Comparison of ENCODE assay signal across 8 mouse cellular contexts in the genomic region with DNA sequence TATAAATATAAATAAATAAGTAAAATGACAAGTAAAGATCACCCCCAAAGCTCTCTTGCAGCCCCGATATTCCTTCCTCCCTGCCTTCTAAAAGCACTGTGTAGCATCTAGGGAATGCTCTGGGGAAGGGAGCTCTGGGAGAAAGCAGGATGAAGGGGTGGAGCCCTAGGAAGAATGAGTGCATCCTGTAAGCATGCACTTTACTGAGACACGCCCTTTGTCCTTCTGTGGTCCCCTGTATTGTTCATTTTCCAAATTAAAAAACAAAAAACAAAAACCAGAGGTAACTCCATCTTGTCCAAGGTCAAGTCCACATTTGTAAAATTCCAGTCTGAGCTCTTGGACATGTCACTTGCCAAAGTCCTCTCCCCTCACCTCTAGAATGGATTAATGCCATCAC. TPM values are rescaled to one million over a fixed set of nuclear protein-coding genes. Genes with fewer than 3 reads are reported as not detected.
DNase-seq lines count a peak whose midpoint lies in the region; ATAC-seq and TF ChIP-seq lines count a peak whose summit lies in the region.

No protein-coding gene starts in this region.

- TF ChIP-seq CTCF in MEL (IDR thresholded peaks at IDR 0.05 in 2 of 3, conservative IDR thresholded peaks at IDR 0.05 in 1 of 3; ENCODE audit: control insufficient read depth in 1 of 3, insufficient read depth in 1 of 3, low read depth in 2 of 3, low read length in 3 of 3, poor library complexity in 1 of 3, severe bottlenecking in 1 of 3) = no peak

- TF ChIP-seq EP300 in MEL (IDR thresholded peaks at IDR 0.05; ENCODE audit: low read depth in 1 of 2, low read length in 2 of 2) = no peak

- DNase-seq in heart, adult 11 months = no peak
- DNase-seq in MEL (ENCODE audit: low read depth, low spot score) = no peak
- no peak for DNase-seq in c-Kit-positive CD71-positive TER-119-positive erythroid progenitor cells, embryonic 14.5 days (ENCODE audit: low spot score)
- DNase-seq in embryo, embryonic 11 days = no peak
- DNase-seq in layer of hippocampus, postnatal 25 days (ENCODE audit: extremely low spot score in 1 of 2, low spot score in 1 of 2) = no peak

- peak overlapping the region; percentile 96 for H3K27ac ChIP-seq in heart, embryonic 15.5 days
- H3K27ac ChIP-seq in MEL (ENCODE audit: control insufficient read depth, low read depth, low read length) = no peak overlapping the region
- H3K27ac ChIP-seq in hindbrain, embryonic 12.5 days = no peak overlapping the region
- 0 out of 2 replicates have a peak overlapping the region, but pooled peaks have one; percentile 98 for H3K27ac ChIP-seq in midbrain, embryonic 12.5 days (replicated peaks)

- no peaks in the 10 kb centered on the region for H3K27me3 ChIP-seq in heart, embryonic 15.5 days
- H3K27me3 ChIP-seq in MEL (ENCODE audit: control insufficient read depth in 1 of 2, insufficient read depth in 2 of 2, low read length in 2 of 2) = no peaks in the 10 kb centered on the region
- H3K27me3 ChIP-seq in hindbrain, embryonic 12.5 days = no peaks in the 10 kb centered on the region
- no peaks in the 10 kb centered on the region for H3K27me3 ChIP-seq in midbrain, embryonic 12.5 days

- peaks cover 33% of the 10 kb centered on the region for H3K4me1 ChIP-seq in heart, embryonic 15.5 days (replicated peaks)
- H3K4me1 ChIP-seq in MEL (ENCODE audit: control insufficient read depth in 1 of 2, insufficient read depth in 2 of 2, low read length in 2 of 2) = peaks cover 2 to 13% of the 10 kb centered on the region in 2 experiments; a peak in 3 of 4 replicates
- peaks cover 21% of the 10 kb centered on the region for H3K4me1 ChIP-seq in hindbrain, embryonic 12.5 days
- H3K4me1 ChIP-seq in midbrain, embryonic 12.5 days = peaks cover 32% of the 10 kb centered on the region

- no peak for TF ChIP-seq POLR2A in MEL (IDR thresholded peaks at IDR 0.05; ENCODE audit: control insufficient read depth in 1 of 2, insufficient read depth in 1 of 2, low read depth in 1 of 2, low read length in 2 of 2, poor library complexity in 1 of 2)

- TF ChIP-seq RAD21 in MEL (IDR thresholded peaks at IDR 0.05; ENCODE audit: low read depth, low read length) = no peak

- no peaks in the 10 kb centered on the region for H3K9me3 ChIP-seq in heart, embryonic 15.5 days (replicated peaks)
- no peaks in the 10 kb centered on the region for H3K9me3 ChIP-seq in MEL (replicated peaks; ENCODE audit: insufficient read depth, low read length)
- H3K9me3 ChIP-seq in hindbrain, embryonic 12.5 days (replicated peaks) = no peaks in the 10 kb centered on the region
- H3K9me3 ChIP-seq in midbrain, embryonic 12.5 days = no peaks in the 10 kb centered on the region

- no peak for ATAC-seq in heart, embryonic 15.5 days (replicated peaks; ENCODE audit: insufficient number of reproducible peaks, insufficient read depth, low FRiP score, low read depth)
- no peak for ATAC-seq in hindbrain, embryonic 12.5 days (ENCODE audit: low FRiP score)
- ATAC-seq in midbrain, embryonic 12.5 days (ENCODE audit: low FRiP score, low read depth) = no peak

- H3K9ac ChIP-seq in heart, embryonic 15.5 days = peak overlapping the region; percentile 78
- peak overlapping the region; percentile 90 for H3K9ac ChIP-seq in MEL (ENCODE audit: control insufficient read depth, low read depth, low read length, poor library complexity, severe bottlenecking)
- H3K9ac ChIP-seq in hindbrain, embryonic 12.5 days = peak overlapping the region; percentile 86
- peak overlapping the region; percentile 85 for H3K9ac ChIP-seq in midbrain, embryonic 12.5 days (replicated peaks)

- peaks cover 23% of the 10 kb centered on the region for H3K79me2 ChIP-seq in MEL (ENCODE audit: control insufficient read depth, insufficient read depth, low read length, poor library complexity)

- peak overlapping the region; percentile 66 for H3K4me3 ChIP-seq in heart, embryonic 15.5 days
- H3K4me3 ChIP-seq in MEL (ENCODE audit: control insufficient read depth in 1 of 2, insufficient read depth in 1 of 2, low read depth in 2 of 2, low read length in 2 of 2) = peak overlapping the region; percentile 93 to 98
- peak overlapping the region; percentile 90 for H3K4me3 ChIP-seq in hindbrain, embryonic 12.5 days
- peak overlapping the region; percentile 84 for H3K4me3 ChIP-seq in midbrain, embryonic 12.5 days

- peaks cover 35% of the 10 kb centered on the region for H3K36me3 ChIP-seq in heart, embryonic 15.5 days
- peaks cover 3 to 14% of the 10 kb centered on the region in 2 experiments; a peak in 3 of 4 replicates for H3K36me3 ChIP-seq in MEL (ENCODE audit: control insufficient read depth in 1 of 2, insufficient read depth in 2 of 2, low read length in 2 of 2)
- H3K36me3 ChIP-seq in hindbrain, embryonic 12.5 days = peaks cover 41% of the 10 kb centered on the region
- peaks cover 42% of the 10 kb centered on the region for H3K36me3 ChIP-seq in midbrain, embryonic 12.5 days

- H3K4me2 ChIP-seq in heart, embryonic 15.5 days = peak overlapping the region; percentile 69
- peak overlapping the region; percentile 73 for H3K4me2 ChIP-seq in hindbrain, embryonic 12.5 days (replicated peaks)
- peak overlapping the region; percentile 79 for H3K4me2 ChIP-seq in midbrain, embryonic 12.5 days (replicated peaks)

- 47% methylated on average over 2 of the region's 2 CpGs for WGBS in heart, embryonic 15.5 days
- 76% methylated on average over 2 of the region's 2 CpGs for WGBS in hindbrain, embryonic 12.5 days
- 73% methylated on average over 2 of the region's 2 CpGs for WGBS in midbrain, embryonic 12.5 days

TF ChIP-seq in MEL, 35 proteins besides CTCF, POLR2A, EP300 and RAD21:
- TF ChIP-seq TAL1 (IDR thresholded peaks at IDR 0.05; ENCODE audit: low read length) (no peak), JUND (IDR thresholded peaks at IDR 0.05; ENCODE audit: low read depth, low read length) (no peak), ZKSCAN1 (IDR thresholded peaks at IDR 0.05; ENCODE audit: low read depth, low read length) (no peak), CHD2 (IDR thresholded peaks at IDR 0.05; ENCODE audit: low read length) (no peak), MAX (IDR thresholded peaks at IDR 0.05; ENCODE audit: low read length) (no peak), USF2 (IDR thresholded peaks at IDR 0.05; ENCODE audit: borderline replicate concordance in 1 of 2, insufficient read depth in 1 of 2, low read depth in 1 of 2, low read length in 2 of 2) (no peak), NELFE (IDR thresholded peaks at IDR 0.05; ENCODE audit: low read depth, low read length) (no peak), SIN3A (IDR thresholded peaks at IDR 0.05; ENCODE audit: low read length) (no peak), HCFC1 (IDR thresholded peaks at IDR 0.05; ENCODE audit: low read depth, low read length) (no peak), MAFK (IDR thresholded peaks at IDR 0.05; ENCODE audit: borderline replicate concordance, low read depth, low read length) (no peak), RCOR1 (IDR thresholded peaks at IDR 0.05; ENCODE audit: low read depth, low read length) (no peak), E2F4 (IDR thresholded peaks at IDR 0.05; ENCODE audit: borderline replicate concordance, low read depth, low read length) (no peak)

RNA-seq across cellular contexts. Expression of gene Otub1, which starts 1.2 kb away (rescaled TPM):
- polyA plus RNA-seq in heart, embryonic 15.5 days (2015; fragmentation: Nextera tagmentation; extraction: Ambion mirVana) = 122 and 135 TPM in 2 replicates
- total RNA-seq in MEL (2012; rRNA removed) = 103 and 106 TPM in 2 replicates
- 100 to 1,000 TPM; 194 to 285 TPM for polyA plus RNA-seq in MEL (2012; ENCODE audit: insufficient read depth in 1 of 2, insufficient read length in 2 of 2, low read depth in 1 of 2, low replicate concordance in 2 of 2, missing spikeins in 1 of 2)
- 217 and 218 TPM in 2 replicates for polyA plus RNA-seq in hindbrain, embryonic 12.5 days (2016; fragmentation: Nextera tagmentation; extraction: Ambion mirVana)
- 230 and 248 TPM in 2 replicates for polyA plus RNA-seq in midbrain, embryonic 12.5 days (2016; fragmentation: Nextera tagmentation; extraction: Ambion mirVana)
- total RNA-seq in layer of hippocampus, postnatal 25 days (2021) = 100 to 1,000 TPM; 291 to 300 TPM

RNA-seq across cellular contexts. Expression of gene Cox8a, which starts 12.5 kb away (rescaled TPM):
- polyA plus RNA-seq in heart, embryonic 15.5 days (2015; fragmentation: Nextera tagmentation; extraction: Ambion mirVana) = 1,507 and 2,028 TPM in 2 replicates
- 736 and 745 TPM in 2 replicates for total RNA-seq in MEL (2012; rRNA removed)
- polyA plus RNA-seq in MEL (2012; ENCODE audit: insufficient read depth in 1 of 2, insufficient read length in 2 of 2, low read depth in 1 of 2, low replicate concordance in 2 of 2, missing spikeins in 1 of 2) = 1,000 to 10,000 TPM in 1 of 2 experiments, not detected in 1; 1,213 TPM
- 715 and 817 TPM in 2 replicates for polyA plus RNA-seq in hindbrain, embryonic 12.5 days (2016; fragmentation: Nextera tagmentation; extraction: Ambion mirVana)
- polyA plus RNA-seq in midbrain, embryonic 12.5 days (2016; fragmentation: Nextera tagmentation; extraction: Ambion mirVana) = 763 and 786 TPM in 2 replicates
- total RNA-seq in layer of hippocampus, postnatal 25 days (2021) = 1,000 to 10,000 TPM; 1,060 to 1,153 TPM

RNA-seq across cellular contexts. Expression of gene Naa40, which starts 36.1 kb away (rescaled TPM):
- 48.2 and 56.2 TPM in 2 replicates for polyA plus RNA-seq in heart, embryonic 15.5 days (2015; fragmentation: Nextera tagmentation; extraction: Ambion mirVana)
- total RNA-seq in MEL (2012; rRNA removed) = 45.5 and 46.8 TPM in 2 replicates
- 10 to 100 TPM in 1 of 2 experiments, not detected in 1; 75.7 TPM for polyA plus RNA-seq in MEL (2012; ENCODE audit: insufficient read depth in 1 of 2, insufficient read length in 2 of 2, low read depth in 1 of 2, low replicate concordance in 2 of 2, missing spikeins in 1 of 2)
- polyA plus RNA-seq in hindbrain, embryonic 12.5 days (2016; fragmentation: Nextera tagmentation; extraction: Ambion mirVana) = 75.9 and 77.6 TPM in 2 replicates
- 88.4 and 91.0 TPM in 2 replicates for polyA plus RNA-seq in midbrain, embryonic 12.5 days (2016; fragmentation: Nextera tagmentation; extraction: Ambion mirVana)
- total RNA-seq in layer of hippocampus, postnatal 25 days (2021) = 10 to 100 TPM; 24.6 to 34.6 TPM

Comparison
In these comparisons a context has a peak if more than half of its experiments do, and no peak if none do; other contexts are left out.
1. H3K27ac ChIP-seq: peak in heart, embryonic 15.5 days (single experiment) and midbrain, embryonic 12.5 days (single experiment); none in MEL (single experiment) and hindbrain, embryonic 12.5 days (single experiment).
2. Peak in every context shown above with its lines, with median percentiles within 50 percentile points of each other: H3K4me2 ChIP-seq, H3K4me3 ChIP-seq and H3K9ac ChIP-seq.